Mouse (Mus musculus) midbrain, embryonic 13.5 days (tissue): ENCODE results near the gene Snx25. TPM values are rescaled to one million over a fixed set of nuclear protein-coding genes. Genes with fewer than 3 reads are reported as not detected.
"Not testable (repeated sequence)": the region's sequence is repeated elsewhere in the genome, so short reads cannot be mapped to it uniquely, and the experiment has no call there.

Source experiments
- ATAC-seq: fragments of 200-750 bp; cut with Nextera tagmentation; 2 replicates; pipeline ENCODE4 v1.8.0; 2017; ENCODE audit warnings: mild to moderate bottlenecking, moderate TSS enrichment, moderate library complexity
- H3K27ac ChIP-seq: fragments of 300-500 bp; sonication (generic); 2 replicates; pipeline ENCODE4 v1.5.1; 2015; ENCODE audit warnings: inconsistent platforms, mild to moderate bottlenecking, moderate library complexity
- H3K27me3 ChIP-seq: fragments of 300-500 bp; sonication (generic); 2 replicates; pipeline ENCODE4 v1.6.1; 2015; ENCODE audit warnings: mild to moderate bottlenecking, inconsistent platforms
- H3K36me3 ChIP-seq: fragments of 300-500 bp; sonication (generic); 2 replicates; pipeline ENCODE4 v1.6.1; 2015; ENCODE audit warnings: mild to moderate bottlenecking, inconsistent platforms
- H3K4me1 ChIP-seq: fragments of 300-500 bp; sonication (generic); replicated peaks from 2 replicates; pipeline ENCODE4 v1.6.1; 2015; ENCODE audit warnings: inconsistent platforms
- H3K4me2 ChIP-seq: fragments of 300-500 bp; sonication (generic); replicated peaks from 2 replicates; pipeline ENCODE4 v1.6.1; 2015; ENCODE audit warnings: moderate library complexity, mild to moderate bottlenecking, inconsistent platforms
- H3K4me3 ChIP-seq: fragments of 300-500 bp; sonication (generic); replicated peaks from 2 replicates; pipeline ENCODE4 v1.5.1; 2015; ENCODE audit warnings: mild to moderate bottlenecking, inconsistent platforms
- H3K9ac ChIP-seq: fragments of 300-500 bp; sonication (generic); replicated peaks from 2 replicates; pipeline ENCODE4 v1.6.1; 2015; ENCODE audit warnings: mild to moderate bottlenecking, inconsistent platforms
- H3K9me3 ChIP-seq: fragments of 300-500 bp; sonication (generic); 2 replicates; pipeline ENCODE4 v1.6.1; 2016; ENCODE audit warnings: mild to moderate bottlenecking, inconsistent platforms
- WGBS: fragments of 180-500 bp; shearing (Covaris S2); methylation state at CpG from one replicate; pipeline ENCODE4 v1.1.7; 2015; 5-methylcytosine and 5-hydroxymethylcytosine counted together
- polyA plus RNA-seq: library from polyadenylated mRNA; unstranded; fragments of >200 nt; fragmentation: Nextera tagmentation; extraction: Ambion mirVana; gene quantifications from 2 replicates; pipeline ENCODE4 v1.2.1, GENCODE M21; 2015

Snx25 gene
- polyA plus RNA-seq, 1 experiment from 2014 or later = 6.4 TPM

DNA sequence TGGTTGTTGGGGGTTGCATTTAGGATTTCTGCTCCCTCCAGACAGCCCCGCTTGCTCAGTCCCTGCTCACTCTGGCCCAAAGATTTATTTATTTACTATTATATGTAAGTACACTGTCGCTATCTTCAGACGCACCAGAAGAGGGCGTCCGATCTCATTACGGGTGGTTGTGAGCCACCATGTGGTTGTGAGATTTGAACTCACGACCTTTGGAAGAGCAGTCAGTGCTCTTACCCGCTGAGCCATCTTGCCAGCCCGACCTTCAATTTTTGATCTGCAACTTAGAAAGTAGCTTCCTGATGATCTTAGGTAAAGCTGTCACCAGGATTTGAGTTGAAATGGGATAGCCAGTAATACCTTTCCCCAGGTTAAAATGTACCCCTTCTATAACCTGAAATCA lies 2.2 kb downstream of the Snx25 start:
- WGBS = 79% methylated on average over 9 of the region's 9 CpGs

DNA sequence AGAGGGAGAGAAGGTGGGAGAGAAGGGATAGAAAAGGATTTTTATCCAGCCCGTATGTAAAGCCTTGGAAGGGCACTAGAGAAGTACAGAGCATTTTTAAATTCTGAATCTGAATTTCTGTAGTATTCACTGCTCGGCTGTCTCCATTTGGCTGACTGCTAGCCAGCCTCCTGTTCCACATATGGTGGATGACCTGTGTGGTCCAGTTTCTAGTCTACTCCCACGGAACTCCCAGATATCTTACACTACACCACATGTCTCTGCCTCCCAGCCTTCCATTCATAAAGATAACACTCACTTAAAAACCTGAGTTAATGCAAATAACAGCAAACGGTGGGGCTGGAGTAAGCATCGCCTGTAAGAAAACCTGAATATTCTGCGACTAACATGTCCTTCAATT lies 2.7 kb downstream of the Snx25 start:
- H3K36me3 ChIP-seq = no peaks in the 10 kb centered on the region
- WGBS = 93% methylated on average over 6 of the region's 6 CpGs
- no peak overlapping the region for H3K4me3 ChIP-seq
- peaks cover 19% of the 10 kb centered on the region for H3K27me3 ChIP-seq
- no peak overlapping the region for H3K9ac ChIP-seq
- peaks cover 20% of the 10 kb centered on the region for H3K4me1 ChIP-seq
- H3K9me3 ChIP-seq = no peaks in the 10 kb centered on the region
- no peak overlapping the region for H3K4me2 ChIP-seq
- H3K27ac ChIP-seq = no peak overlapping the region
- no peak for ATAC-seq

More for the DNA sequence above, 2.2 kb downstream of the Snx25 start:
- Histone ChIP-seq H3K9me3 (no peaks in the 10 kb centered on the region), H3K4me3 (no peak overlapping the region), H3K9ac (no peak overlapping the region), H3K36me3 (no peaks in the 10 kb centered on the region), H3K27ac (no peak overlapping the region), H3K27me3 (peaks cover 24% of the 10 kb centered on the region), H3K4me2 (no peak overlapping the region), H3K4me1 (peaks cover 17% of the 10 kb centered on the region)
- no peak for ATAC-seq

DNA sequence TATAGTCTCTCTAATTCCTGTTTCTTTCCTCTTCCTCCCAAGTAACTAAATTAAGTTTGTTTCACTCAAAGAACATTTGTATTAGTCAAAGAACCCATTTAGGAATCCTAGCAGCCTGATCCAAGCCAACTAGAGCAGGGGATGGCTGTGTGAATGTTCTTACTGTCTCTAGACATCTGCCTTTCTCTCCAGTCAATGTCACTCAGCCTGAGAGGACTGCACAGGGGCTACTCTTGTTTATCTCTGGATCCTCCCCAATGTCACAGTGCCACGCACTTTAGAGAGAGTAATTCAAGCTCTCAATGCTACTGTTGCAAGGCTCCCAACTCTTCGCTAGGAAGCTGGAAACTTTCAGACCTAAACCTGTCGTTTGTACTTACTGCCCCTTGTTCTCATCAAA lies 5.8 kb downstream of the Snx25 start:
- no peak overlapping the region for H3K4me2 ChIP-seq
- H3K27ac ChIP-seq = no peak overlapping the region
- no peak overlapping the region for H3K4me3 ChIP-seq
- H3K4me1 ChIP-seq = peaks cover 13% of the 10 kb centered on the region
- no peaks in the 10 kb centered on the region for H3K36me3 ChIP-seq
- H3K27me3 ChIP-seq = peaks cover 11% of the 10 kb centered on the region
- no peak for ATAC-seq
- H3K9me3 ChIP-seq = no peaks in the 10 kb centered on the region
- H3K9ac ChIP-seq = no peak overlapping the region
- 60% methylated on average over 3 of the region's 3 CpGs for WGBS

DNA sequence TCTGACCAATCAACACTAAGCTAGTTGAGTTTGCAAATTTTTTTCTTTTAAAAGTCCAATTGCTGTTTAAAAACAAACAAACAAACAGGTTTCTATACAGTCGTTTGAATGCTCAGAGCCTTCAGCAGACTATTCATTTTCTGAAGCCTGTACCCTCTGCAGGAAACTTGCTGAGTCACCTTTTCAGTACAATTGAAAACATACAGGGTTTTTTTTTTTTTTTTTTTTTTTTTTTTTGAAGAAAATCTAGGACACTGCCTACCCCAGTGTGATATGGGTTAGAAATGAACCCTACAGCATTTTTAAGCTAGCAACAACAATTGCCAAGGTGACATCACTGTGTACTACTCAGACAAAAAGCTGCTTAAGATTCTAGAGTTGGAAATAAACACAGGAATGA lies 8.0 kb downstream of the Snx25 start:
- ATAC-seq = no peak
- WGBS = 64% methylated on average over 1 of the region's 1 CpGs

DNA sequence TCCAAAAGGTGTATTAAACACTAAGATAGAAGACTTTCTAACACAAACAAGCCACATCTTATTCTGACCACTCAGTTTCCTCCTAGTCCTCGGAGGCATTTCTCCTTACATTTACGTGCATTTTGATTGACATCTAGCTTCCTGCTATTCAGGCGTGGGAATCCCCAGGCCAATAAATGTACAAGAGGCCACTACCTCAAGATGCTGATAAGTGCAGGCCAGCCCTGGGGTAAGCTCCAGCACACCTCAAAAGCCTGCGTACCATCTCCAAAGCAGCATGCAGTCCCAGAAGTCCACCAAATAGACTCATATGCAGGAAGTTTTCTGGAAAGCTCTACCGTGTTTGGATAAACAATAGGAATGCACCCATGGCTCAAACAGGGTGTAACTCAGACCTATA lies 8.5 kb downstream of the Snx25 start:
- 81% methylated on average over 5 of the region's 5 CpGs for WGBS
- Histone ChIP-seq H3K27ac (no peak overlapping the region), H3K4me1 (peaks cover 3% of the 10 kb centered on the region; the same call in 1 of the 2 replicates), H3K9ac (no peak overlapping the region), H3K9me3 (no peaks in the 10 kb centered on the region), H3K36me3 (no peaks in the 10 kb centered on the region), H3K4me2 (no peak overlapping the region), H3K4me3 (no peak overlapping the region), H3K27me3 (no peaks in the 10 kb centered on the region)
- no peak for ATAC-seq

More for the DNA sequence above, 8.0 kb downstream of the Snx25 start:
- Histone ChIP-seq H3K9ac (no peak overlapping the region), H3K9me3 (no peaks in the 10 kb centered on the region), H3K4me2 (no peak overlapping the region), H3K4me1 (peaks cover 3% of the 10 kb centered on the region; the same call in 1 of the 2 replicates), H3K36me3 (no peaks in the 10 kb centered on the region), H3K4me3 (no peak overlapping the region), H3K27ac (no peak overlapping the region), H3K27me3 (no peaks in the 10 kb centered on the region)

DNA sequence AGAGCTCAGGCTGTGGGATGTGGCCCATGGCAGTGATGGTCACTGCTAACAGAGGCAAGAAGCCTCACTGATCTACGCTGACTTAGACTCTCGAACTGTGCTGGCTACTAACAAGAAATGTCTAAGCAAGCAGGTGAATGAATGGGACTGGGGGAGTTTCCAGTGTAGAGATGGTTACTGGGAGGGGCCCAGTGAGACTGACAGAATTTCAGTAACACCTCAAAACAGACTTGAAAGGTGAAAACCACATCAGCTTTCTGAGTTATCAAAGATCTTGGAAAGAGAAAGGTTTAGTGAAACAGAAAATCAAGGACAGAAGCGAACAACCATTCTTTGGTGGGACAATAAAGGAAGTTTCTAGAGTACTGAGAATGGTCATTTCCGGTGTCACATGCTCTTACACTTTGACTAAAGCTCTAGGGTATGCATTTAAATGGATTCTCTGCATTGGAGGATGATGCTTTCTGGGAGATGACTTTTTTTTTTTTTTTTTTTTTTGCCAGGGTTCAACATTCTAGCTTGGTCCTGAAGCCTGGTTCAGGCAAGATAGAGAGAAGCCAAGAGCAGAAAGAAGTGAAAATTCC lies 9.4 kb downstream of the Snx25 start:
- ATAC-seq = no peak
- WGBS = 88% methylated on average over 4 of the region's 4 CpGs
- no peaks in the 10 kb centered on the region for H3K27me3 ChIP-seq
- H3K9me3 ChIP-seq = no peaks in the 10 kb centered on the region
- peaks cover 3% of the 10 kb centered on the region; the same call in 1 of the 2 replicates for H3K4me1 ChIP-seq
- no peak overlapping the region for H3K27ac ChIP-seq
- no peak overlapping the region for H3K4me2 ChIP-seq
- no peak overlapping the region for H3K4me3 ChIP-seq
- H3K36me3 ChIP-seq = no peaks in the 10 kb centered on the region
- no peak overlapping the region for H3K9ac ChIP-seq

DNA sequence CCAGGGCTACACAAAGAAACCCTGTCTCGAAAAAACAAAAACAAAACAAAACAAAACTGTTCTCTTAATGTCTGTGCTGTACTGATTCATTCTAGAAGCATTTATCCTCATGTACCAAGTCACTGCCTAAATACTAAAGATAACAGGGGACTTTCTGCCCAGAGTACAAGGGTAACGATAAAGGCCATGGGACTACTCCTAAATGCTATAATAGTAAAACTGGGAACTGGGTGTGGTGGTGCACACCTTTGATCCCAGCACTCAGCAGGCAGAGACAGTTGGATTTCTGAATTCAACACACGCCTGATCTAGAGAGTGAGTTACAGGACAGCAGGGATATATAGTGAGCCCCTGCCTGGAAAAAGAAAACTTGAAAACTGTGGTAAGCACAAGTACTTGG lies 10.3 kb downstream of the Snx25 start:
- H3K4me1 ChIP-seq = peaks cover 3% of the 10 kb centered on the region; the same call in 1 of the 2 replicates
- no peaks in the 10 kb centered on the region for H3K36me3 ChIP-seq
- H3K9me3 ChIP-seq = no peaks in the 10 kb centered on the region
- no peak overlapping the region for H3K4me3 ChIP-seq
- no peak overlapping the region for H3K27ac ChIP-seq
- ATAC-seq = no peak
- whole genome bisulfite sequencing = 97% methylated on average over 3 of the region's 3 CpGs
- H3K9ac ChIP-seq = no peak overlapping the region
- no peaks in the 10 kb centered on the region for H3K27me3 ChIP-seq
- H3K4me2 ChIP-seq = no peak overlapping the region

DNA sequence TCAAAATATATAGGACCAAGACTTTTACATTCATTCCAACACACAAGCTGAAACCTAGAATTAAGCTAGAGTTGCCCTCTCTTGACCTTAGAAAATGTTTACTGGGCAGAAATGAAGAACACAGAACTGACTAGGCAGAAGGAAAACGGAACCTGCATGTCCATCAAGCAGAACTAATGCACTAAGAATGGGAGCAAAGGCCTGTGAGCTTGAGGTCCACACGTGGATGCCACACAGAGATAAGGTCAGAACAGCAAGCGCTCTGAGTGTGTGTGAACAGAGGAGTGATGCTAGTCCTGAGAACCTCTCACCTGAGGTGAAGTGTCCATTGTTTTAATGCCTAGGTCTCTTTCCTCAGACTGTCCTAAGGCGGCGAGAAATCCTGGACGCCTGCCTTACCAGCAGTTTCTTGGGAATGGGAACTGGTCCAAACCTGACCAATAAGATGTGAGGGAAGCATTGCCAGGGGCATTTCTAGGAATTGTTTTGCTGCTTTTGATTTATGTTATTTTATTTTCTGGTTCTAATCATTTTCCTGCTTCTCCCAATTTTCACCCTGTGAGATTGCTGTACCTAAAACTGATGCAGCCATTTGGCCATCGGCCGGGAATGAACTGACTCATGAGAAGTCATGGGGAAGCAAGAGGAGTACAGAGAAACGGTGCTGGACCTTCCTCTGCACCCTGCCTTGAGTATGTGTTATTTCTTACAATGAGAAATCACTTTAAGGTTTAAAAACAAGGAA lies 11.4 kb downstream of the Snx25 start:
- Histone ChIP-seq H3K36me3 (no peaks in the 10 kb centered on the region), H3K27ac (no peak overlapping the region), H3K27me3 (no peaks in the 10 kb centered on the region), H3K4me2 (no peak overlapping the region), H3K4me1 (peaks cover 3% of the 10 kb centered on the region; the same call in 1 of the 2 replicates), H3K4me3 (no peak overlapping the region), H3K9me3 (no peaks in the 10 kb centered on the region), H3K9ac (no peak overlapping the region)
- ATAC-seq = no peak
- 83% methylated on average over 9 of the region's 9 CpGs for WGBS

DNA sequence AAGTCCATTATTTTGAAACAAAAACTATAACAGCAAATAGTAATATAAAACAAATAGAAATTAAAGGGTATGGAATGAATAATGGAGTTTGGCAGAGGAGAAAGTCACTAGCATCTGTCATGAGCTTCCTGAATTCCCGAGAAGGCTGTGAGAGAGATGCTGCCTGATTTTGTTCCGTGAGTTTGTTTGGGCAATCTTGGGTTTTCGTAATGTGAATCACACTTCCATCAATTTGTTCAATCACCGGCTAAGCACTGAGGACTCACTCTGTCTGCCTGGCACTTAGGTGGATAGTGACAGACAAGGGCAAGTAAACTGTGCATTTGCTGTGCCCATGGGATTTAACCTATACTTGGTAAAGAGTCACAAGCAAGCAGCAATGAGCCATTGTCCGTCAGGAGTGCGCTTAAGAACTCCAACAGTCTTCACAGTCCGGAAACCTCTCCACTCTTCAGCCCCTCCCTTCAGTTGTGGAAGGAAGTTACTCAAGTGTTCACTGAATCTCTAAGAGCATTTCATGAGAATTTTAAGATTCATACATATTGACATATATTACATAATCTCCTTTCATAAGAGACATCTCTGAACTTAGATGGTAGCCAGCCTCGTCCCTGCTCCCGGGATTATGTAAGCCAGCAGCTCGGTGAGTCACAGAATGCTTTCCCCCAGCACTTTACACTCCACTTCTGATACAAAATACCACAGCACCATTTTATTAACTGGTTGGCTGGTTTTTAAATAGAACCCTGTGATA lies 13.9 kb downstream of the Snx25 start:
- 92% methylated on average over 10 of the region's 10 CpGs for WGBS
- no peaks in the 10 kb centered on the region for H3K27me3 ChIP-seq
- no peak overlapping the region for H3K9ac ChIP-seq
- ATAC-seq = no peak
- H3K27ac ChIP-seq = no peak overlapping the region
- H3K9me3 ChIP-seq = no peaks in the 10 kb centered on the region
- no peaks in the 10 kb centered on the region for H3K4me1 ChIP-seq
- H3K4me3 ChIP-seq = no peak overlapping the region
- no peak overlapping the region for H3K4me2 ChIP-seq
- H3K36me3 ChIP-seq = peaks cover 4% of the 10 kb centered on the region; the same call in 1 of the 2 replicates

DNA sequence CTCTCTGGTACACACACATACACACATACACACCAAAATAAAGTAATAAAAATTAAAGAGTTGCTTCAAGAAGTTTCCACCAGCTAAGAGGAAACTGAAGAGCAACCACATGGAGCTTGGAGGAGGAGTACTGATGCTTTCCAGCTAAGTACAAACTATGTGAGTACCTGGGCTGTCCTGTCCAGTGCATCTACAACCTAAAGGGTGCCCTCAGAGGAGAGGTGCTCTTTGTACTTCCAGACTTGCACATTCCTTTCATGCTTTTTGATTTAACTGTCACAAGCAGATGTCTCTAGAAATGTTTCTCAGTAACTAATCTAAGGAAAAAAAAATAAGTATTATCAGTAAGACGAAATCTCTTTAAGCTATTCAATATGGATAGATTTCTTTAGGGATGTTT lies 14.6 kb downstream of the Snx25 start:
- Histone ChIP-seq H3K4me1 (no peaks in the 10 kb centered on the region), H3K27me3 (no peaks in the 10 kb centered on the region), H3K9me3 (no peaks in the 10 kb centered on the region), H3K9ac (no peak overlapping the region), H3K27ac (no peak overlapping the region), H3K4me3 (no peak overlapping the region), H3K36me3 (peaks cover 4% of the 10 kb centered on the region; the same call in 1 of the 2 replicates), H3K4me2 (no peak overlapping the region)
- ATAC-seq = no peak
- 88% methylated on average over 1 of the region's 1 CpGs for WGBS

DNA sequence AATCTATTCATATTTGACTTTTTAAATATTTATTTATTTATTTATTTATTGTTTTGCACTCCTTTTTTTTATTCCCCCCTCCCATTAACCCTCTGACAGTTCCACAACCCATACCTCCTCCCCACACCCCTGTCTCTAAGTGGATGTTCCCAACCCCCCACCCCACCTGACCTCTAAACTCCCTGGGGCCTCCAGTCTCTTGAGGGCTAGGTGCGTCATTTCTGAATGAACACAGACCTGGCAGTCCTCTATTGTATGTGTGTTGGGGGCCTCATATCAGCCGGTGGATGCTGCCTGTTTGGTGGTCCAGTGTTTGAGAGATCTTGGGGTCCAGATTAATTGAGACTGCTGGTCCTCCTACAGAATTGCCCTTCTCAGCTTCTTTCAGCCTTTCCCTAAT lies 16.4 kb downstream of the Snx25 start:
- not testable (repeated sequence) for H3K4me1 ChIP-seq, H3K9ac ChIP-seq, ATAC-seq, H3K27me3 ChIP-seq, H3K27ac ChIP-seq, H3K9me3 ChIP-seq, H3K4me3 ChIP-seq, H3K36me3 ChIP-seq, H3K4me2 ChIP-seq
- WGBS = 95% methylated on average over 2 of the region's 2 CpGs

DNA sequence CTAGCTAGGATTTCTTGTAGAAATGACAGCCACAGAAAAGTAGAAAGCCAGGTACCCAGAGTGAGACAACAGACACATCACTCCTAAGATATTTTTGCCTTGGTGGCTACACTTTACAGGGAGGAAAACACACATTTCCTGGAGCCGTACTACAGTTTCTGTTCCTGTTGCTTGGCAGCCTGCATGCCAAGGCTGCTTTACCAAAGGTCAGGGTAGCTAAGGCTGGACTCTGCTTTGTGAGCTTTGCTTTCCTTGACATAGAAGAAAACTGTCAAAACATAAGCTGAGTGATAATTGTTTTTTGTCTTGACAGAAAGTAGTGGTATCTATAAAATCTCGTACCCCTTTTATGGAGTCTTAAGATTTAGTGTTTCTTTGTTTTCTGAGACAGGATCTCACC lies 21.5 kb downstream of the Snx25 start:
- no peak overlapping the region for H3K4me3 ChIP-seq
- WGBS = 87% methylated on average over 2 of the region's 2 CpGs
- no peak for ATAC-seq
- peaks cover 4% of the 10 kb centered on the region; the same call in 1 of the 2 replicates for H3K36me3 ChIP-seq
- H3K4me2 ChIP-seq = no peak overlapping the region
- H3K9me3 ChIP-seq = no peaks in the 10 kb centered on the region
- no peak overlapping the region for H3K9ac ChIP-seq
- H3K4me1 ChIP-seq = no peaks in the 10 kb centered on the region
- H3K27me3 ChIP-seq = no peaks in the 10 kb centered on the region
- H3K27ac ChIP-seq = no peak overlapping the region
